Mouse (Mus musculus) kidney, embryonic 16.5 days (tissue): ENCODE results near the gene Tac2. TPM values are rescaled to one million over a fixed set of nuclear protein-coding genes. Genes with fewer than 3 reads are reported as not detected.
"Not testable (repeated sequence)": the region's sequence is repeated elsewhere in the genome, so short reads cannot be mapped to it uniquely, and the experiment has no call there.

Experiments used
- ATAC-seq: fragments of 200-750 bp; cut with Nextera tagmentation; 2 replicates; pipeline ENCODE4 v1.8.0; 2017; ENCODE audit warnings: moderate TSS enrichment; ENCODE audit not compliant: low FRiP score, low TSS enrichment
- H3K27ac ChIP-seq: fragments of 300-500 bp; sonication (generic); 2 replicates; pipeline ENCODE4 v1.5.1; 2014; ENCODE audit warnings: low read length
- H3K27me3 ChIP-seq: fragments of 300-500 bp; sonication (generic); 2 replicates; pipeline ENCODE4 v1.6.1; 2014; ENCODE audit warnings: low read length, control low read depth, mixed read lengths; ENCODE audit not compliant: insufficient read depth
- H3K36me3 ChIP-seq: fragments of 300-500 bp; sonication (generic); 2 replicates; pipeline ENCODE4 v1.6.1; 2014; ENCODE audit warnings: low read length, control low read depth, mixed read lengths; ENCODE audit not compliant: insufficient read depth
- H3K4me1 ChIP-seq: fragments of 300-500 bp; sonication (generic); 2 replicates; pipeline ENCODE4 v1.6.1; 2014; ENCODE audit warnings: low read length, control low read depth, mixed read lengths; ENCODE audit not compliant: insufficient read depth
- H3K4me2 ChIP-seq: fragments of 300-500 bp; sonication (generic); replicated peaks from 2 replicates; pipeline ENCODE4 v1.6.1; 2014; ENCODE audit warnings: low read depth, low read length
- H3K4me3 ChIP-seq: fragments of 300-500 bp; sonication (generic); 2 replicates; pipeline ENCODE4 v1.5.1; 2014; ENCODE audit warnings: mild to moderate bottlenecking, low read length
- H3K9ac ChIP-seq: fragments of 300-500 bp; sonication (generic); replicated peaks from 2 replicates; pipeline ENCODE4 v1.6.1; 2014; ENCODE audit warnings: low read length
- H3K9me3 ChIP-seq: fragments of 300-500 bp; sonication (generic); 2 replicates; pipeline ENCODE4 v1.6.1; 2016; ENCODE audit warnings: low read length, control low read depth
- WGBS: fragments of 180-500 bp; shearing (Covaris S2); extraction: QIAGEN DNeasy Blood & Tissue Kit; methylation state at CpG from one replicate; pipeline ENCODE4 v1.1.7; 2014; 5-methylcytosine and 5-hydroxymethylcytosine counted together
- polyA plus RNA-seq: library from polyadenylated mRNA; unstranded; fragments of >200 nt; fragmentation: Nextera tagmentation; extraction: Ambion mirVana; gene quantifications from 2 replicates; pipeline ENCODE4 v1.2.1, GENCODE M21; 2015

Tac2 gene
- polyA plus RNA-seq, 1 experiment from 2014 or later = 2.0 TPM

DNA sequence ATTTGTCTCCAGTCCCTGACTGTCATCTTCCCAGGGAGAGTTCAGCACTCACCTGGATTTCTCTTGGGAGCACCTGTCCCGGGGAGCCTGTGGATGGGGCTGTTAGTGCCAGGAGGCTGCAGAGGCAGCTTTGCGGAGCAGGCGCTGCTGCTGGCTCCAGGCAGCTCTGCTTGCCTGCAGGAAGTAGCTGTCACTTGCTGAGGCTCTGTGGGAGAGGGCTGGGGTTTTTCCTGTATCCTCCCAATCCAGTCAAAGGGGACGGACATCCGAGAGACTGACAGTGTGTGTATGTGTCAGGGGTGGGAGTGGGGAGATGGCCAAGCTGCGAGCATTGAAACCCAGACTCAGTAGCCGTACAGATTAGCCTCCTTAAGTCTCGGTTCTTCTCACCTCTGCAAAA, 27.3 kb downstream of the Tac2 start, which contains the start of gene Gpr182:
Gene Gpr182, minus strand, starts transcription at position 185 of the 400 bp plus-strand sequence.
- 35% methylated on average over 8 of the region's 8 CpGs for WGBS
- peaks cover 7% of the 10 kb centered on the region; the same call in 1 of the 2 replicates for H3K36me3 ChIP-seq
- ATAC-seq = peak; percentile 20; the same call in 1 of the 2 replicates
- H3K4me2 ChIP-seq = peak within 1 kb of the TSS; percentile 40
- peaks cover 49% of the 10 kb centered on the region for H3K4me1 ChIP-seq
- H3K4me3 ChIP-seq = peak within 1 kb of the TSS; percentile 35
- no peaks in the 10 kb centered on the region for H3K27me3 ChIP-seq
- peak within 1 kb of the TSS; percentile 37 for H3K9ac ChIP-seq
- H3K27ac ChIP-seq = peak within 1 kb of the TSS; percentile 32; the same call in 1 of the 2 replicates
- no peaks in the 10 kb centered on the region for H3K9me3 ChIP-seq

DNA sequence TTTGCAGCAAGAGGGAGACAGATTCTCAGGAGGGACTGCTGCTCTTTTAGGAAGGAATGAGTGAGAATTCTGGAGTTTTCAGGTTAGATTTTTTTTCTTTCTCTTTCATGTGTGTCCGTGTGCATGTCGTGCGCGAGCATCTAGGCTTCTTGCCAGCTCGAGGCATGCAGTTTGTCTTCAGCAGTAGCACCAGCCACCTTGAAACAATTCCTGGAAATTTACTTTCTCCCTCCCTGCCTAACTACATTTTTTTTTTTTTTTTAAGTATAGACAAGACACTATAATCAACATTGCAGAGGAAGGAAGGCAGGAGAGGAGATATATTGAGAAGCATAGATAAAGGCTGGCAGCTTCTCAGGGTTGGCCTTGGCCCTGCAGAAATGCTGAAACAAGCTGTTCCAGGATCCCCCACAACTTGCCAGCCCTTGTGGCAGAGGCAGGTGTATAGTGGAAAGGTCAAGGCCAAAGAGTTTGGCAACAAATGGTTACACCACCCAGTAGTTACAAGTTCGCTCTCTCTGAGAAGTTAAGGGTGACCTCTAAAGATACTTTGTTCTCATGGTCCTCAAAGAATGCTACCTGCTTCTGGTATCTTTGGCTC, 30.4 kb downstream of the Tac2 start:
- no peaks in the 10 kb centered on the region for H3K27me3 ChIP-seq
- H3K27ac ChIP-seq = peak overlapping the region; percentile 5
- peaks cover 30% of the 10 kb centered on the region for H3K4me1 ChIP-seq
- WGBS = 49% methylated on average over 6 of the region's 6 CpGs
- H3K9me3 ChIP-seq = no peaks in the 10 kb centered on the region
- no peaks in the 10 kb centered on the region for H3K36me3 ChIP-seq
- H3K4me2 ChIP-seq = 0 out of 2 replicates have a peak overlapping the region, but pooled peaks have one; percentile 18
- no peak overlapping the region for H3K9ac ChIP-seq
- no peak overlapping the region for H3K4me3 ChIP-seq
- ATAC-seq = no peak

DNA sequence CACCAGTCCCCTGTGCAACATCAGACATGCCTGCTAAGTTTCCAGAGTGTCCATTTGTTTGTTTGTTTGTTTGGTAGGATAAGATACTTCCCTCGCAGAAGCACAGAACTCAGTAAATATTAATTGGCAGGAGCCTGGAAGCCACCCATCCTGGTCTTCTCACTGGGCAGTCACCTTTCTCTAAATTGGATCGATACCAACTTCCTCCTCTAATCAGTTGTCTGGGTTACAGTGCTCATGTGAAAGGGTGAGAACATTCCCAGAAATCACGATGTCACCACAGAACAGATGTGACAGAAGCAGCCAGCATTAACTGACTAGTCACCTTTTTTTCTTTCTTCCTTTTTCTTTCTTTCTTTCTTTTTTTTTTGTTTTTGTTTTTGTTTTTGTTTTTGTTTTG, 31.0 kb downstream of the Tac2 start:
- H3K27me3 ChIP-seq = no peaks in the 10 kb centered on the region
- no peaks in the 10 kb centered on the region for H3K36me3 ChIP-seq
- no peak overlapping the region for H3K9ac ChIP-seq
- no peak for ATAC-seq
- peaks cover 24% of the 10 kb centered on the region for H3K4me1 ChIP-seq
- H3K9me3 ChIP-seq = no peaks in the 10 kb centered on the region
- H3K4me2 ChIP-seq = no peak overlapping the region
- H3K27ac ChIP-seq = peak overlapping the region; percentile 5; the same call in 1 of the 2 replicates
- H3K4me3 ChIP-seq = no peak overlapping the region
- 68% methylated on average over 3 of the region's 3 CpGs for WGBS

DNA sequence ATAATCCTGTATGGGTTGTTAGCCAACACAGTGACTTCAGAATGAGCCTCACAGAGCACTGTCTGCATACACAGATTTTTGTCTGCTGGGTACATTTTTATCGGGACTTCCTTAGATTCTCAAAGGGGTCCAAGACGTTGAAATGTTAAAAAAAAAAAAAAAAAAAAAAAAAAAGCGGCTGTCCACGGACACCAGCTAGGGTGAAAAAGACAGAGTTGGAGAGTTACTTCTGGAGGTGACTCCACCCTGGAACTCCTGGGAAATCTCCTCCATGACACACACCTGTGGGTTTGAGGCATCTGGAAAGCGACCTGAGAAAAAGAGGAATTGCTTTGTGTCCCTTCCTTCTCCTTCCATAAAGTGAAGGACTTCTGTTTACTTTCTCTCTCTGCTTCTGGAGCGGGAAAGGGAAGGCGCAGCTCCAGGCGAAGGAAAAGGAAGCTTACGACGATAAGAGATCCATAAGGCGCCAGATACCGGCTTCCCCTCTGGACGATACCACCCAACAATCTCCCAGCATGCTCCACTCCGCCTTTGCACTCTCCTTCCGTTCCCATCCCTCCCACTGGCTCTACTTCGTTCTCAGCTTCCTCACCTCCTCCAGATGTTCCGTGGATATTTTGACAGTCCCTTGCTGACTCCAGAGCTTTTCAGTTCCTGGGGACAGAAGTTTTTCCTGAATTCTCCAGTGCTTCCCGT, 31.6 kb downstream of the Tac2 start:
- WGBS = 42% methylated on average over 18 of the region's 18 CpGs
- Histone ChIP-seq H3K4me1 (peaks cover 23% of the 10 kb centered on the region), H3K9ac (0 out of 2 replicates have a peak overlapping the region, but pooled peaks have one; percentile 26), H3K27me3 (no peaks in the 10 kb centered on the region), H3K27ac (no peak overlapping the region), H3K4me3 (peak overlapping the region; percentile 19), H3K9me3 (no peaks in the 10 kb centered on the region), H3K36me3 (no peaks in the 10 kb centered on the region), H3K4me2 (peak overlapping the region; percentile 47)
- no peak for ATAC-seq

DNA sequence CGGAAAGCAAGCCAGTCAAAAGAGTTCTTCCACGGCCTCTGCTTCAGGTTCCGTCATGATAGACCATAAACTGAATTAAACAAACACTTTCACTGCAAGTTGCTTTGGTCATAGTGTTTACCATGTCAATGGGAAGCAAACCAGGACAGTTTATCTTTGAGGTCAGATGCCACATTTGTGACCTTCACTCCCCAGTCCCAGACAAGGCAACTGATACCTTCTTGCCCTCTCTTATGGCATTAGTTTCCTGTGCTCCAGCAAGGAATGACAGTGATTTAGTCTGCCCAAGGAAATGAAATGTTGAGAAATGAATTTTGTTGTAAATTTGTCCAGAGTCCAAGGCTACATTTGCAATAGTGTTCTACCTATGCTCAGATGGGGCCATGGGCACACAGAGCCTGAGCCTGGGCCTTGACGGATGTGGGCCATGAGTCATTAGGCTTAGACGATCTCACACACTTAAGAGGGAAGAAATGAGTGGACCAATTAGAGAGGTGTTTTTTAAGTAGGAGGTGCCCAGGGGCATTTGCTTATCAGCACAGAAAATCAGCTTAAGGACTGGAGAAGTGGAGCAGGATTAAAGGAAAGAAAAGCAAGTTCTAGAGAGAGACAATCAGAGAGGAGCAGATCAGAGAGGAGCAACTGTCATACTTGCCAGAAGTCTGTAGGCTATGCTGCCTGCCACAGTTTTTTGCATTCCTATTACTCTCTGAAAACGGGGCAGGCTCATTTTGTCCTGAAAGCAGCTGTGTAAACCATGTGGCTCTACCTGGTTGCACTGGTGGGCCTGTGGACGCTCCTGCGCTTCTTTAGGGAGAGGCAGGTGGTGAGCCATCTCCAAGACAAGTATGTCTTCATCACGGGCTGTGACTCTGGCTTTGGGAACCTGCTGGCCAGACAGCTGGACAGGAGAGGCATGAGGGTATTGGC, 35.2 kb downstream of the Tac2 start, which contains the start of the genes Rdh1 and Rdh16f1:
Gene Rdh1, plus strand, starts transcription at position 541 of the 930 bp plus-strand sequence.
Gene Rdh16f1, plus strand, starts transcription at position 607 of the 930 bp plus-strand sequence.
- peaks cover 17% of the 10 kb centered on the region for H3K4me1 ChIP-seq
- ATAC-seq = no peak
- no peak within 1 kb of the TSS for H3K27ac ChIP-seq
- 56% methylated on average over 9 of the region's 9 CpGs for WGBS
- no peak within 1 kb of the TSS for H3K4me3 ChIP-seq
- H3K27me3 ChIP-seq = no peaks in the 10 kb centered on the region
- no peak within 1 kb of the TSS for H3K9ac ChIP-seq
- no peaks in the 10 kb centered on the region for H3K36me3 ChIP-seq
- H3K9me3 ChIP-seq = no peaks in the 10 kb centered on the region
- no peak within 1 kb of the TSS for H3K4me2 ChIP-seq

DNA sequence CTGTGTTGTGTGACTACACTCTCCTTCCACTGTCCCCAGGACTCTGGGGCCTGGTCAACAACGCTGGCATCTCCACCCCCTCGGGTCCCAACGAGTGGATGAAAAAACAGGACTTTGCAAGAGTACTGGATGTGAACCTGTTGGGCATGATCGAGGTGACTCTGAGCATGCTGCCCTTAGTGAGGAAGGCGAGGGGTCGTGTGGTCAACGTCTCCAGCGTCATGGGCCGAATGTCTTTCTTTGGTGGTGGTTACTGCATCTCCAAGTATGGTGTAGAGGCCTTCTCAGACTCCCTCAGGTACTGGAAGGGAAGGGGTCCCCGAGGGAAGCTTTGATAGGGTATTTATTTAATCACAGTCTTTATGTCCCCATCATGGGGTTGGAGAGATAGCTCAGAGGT, 38.6 kb downstream of the Tac2 start:
- H3K4me1 ChIP-seq, H3K4me3 ChIP-seq, H3K36me3 ChIP-seq, H3K9me3 ChIP-seq, H3K9ac ChIP-seq, ATAC-seq, H3K27me3 ChIP-seq, H3K4me2 ChIP-seq: not testable (repeated sequence)
- peak overlapping the region; percentile 10; the same call in 1 of the 2 replicates for H3K27ac ChIP-seq
- WGBS = 90% methylated on average over 10 of the region's 10 CpGs

DNA sequence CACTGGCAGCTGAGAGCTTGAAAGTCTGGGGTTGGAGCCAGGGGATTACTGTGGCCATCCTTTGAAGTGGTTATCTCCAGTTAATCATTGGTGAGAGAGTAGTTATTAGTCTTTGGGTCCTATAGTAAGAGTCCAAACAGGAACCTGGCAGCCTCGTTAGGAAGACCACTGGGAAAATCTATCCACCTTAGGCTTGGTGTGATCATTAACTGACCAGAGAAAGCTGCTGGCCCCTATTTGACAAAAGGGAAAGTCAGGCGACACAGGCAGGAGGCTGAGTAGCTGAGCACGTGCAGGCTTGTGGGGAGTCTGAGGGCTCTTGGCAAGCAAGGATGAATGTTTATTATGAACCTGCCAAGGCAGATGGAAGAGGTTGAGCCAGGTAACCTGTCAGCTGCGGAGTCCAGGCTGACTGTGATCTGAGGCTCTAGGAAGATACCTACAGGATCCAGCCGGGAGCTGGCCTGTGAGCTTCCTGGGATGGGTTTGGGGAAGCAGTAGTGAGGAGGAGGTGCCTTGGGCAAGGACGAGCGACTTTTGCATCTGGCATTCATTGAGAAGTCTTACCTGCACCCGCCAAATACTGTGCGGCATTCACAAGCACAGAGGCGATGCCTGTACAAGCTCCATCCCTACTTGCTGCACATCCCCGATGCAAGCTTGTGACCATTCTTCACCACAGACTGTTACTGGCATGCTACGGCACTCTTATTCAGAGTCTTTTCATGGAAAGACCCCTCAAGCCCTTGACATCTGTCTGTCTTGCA, 39.8 kb downstream of the Tac2 start:
- Histone ChIP-seq H3K27me3 (no peaks in the 10 kb centered on the region), H3K27ac (peak overlapping the region; percentile 84), H3K36me3 (no peaks in the 10 kb centered on the region), H3K9me3 (no peaks in the 10 kb centered on the region), H3K4me1 (peaks cover 5% of the 10 kb centered on the region), H3K4me3 (no peak overlapping the region), H3K9ac (peak overlapping the region; percentile 26; the same call in 1 of the 2 replicates), H3K4me2 (no peak overlapping the region)
- 55% methylated on average over 12 of the region's 12 CpGs for WGBS
- peak; percentile 88 for ATAC-seq

DNA sequence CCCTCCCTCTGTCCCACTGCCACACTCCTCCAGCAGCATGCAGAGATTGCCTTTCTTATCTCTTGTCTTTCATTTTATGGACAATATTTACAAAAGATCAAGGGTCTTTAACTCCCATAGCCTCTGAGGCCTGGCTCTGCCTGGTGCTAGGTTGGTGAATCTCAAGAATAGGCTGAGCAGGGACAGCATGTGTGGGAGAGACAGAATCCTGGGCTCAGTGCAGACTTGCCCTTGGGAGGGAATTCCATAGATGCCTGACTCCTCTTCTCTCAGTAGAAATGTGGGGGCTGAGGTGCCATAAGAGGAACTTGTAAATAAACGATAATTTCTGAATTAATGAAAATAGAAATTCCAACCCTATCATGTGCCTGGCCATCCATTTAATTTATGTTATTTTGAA, 42.3 kb downstream of the Tac2 start:
- H3K4me2 ChIP-seq = no peak overlapping the region
- no peaks in the 10 kb centered on the region for H3K36me3 ChIP-seq
- no peaks in the 10 kb centered on the region for H3K9me3 ChIP-seq
- H3K4me1 ChIP-seq = peaks cover 5% of the 10 kb centered on the region
- no peak overlapping the region for H3K9ac ChIP-seq
- peak; percentile 50; the same call in 1 of the 2 replicates for ATAC-seq
- WGBS = 68% methylated on average over 1 of the region's 1 CpGs
- peak overlapping the region; percentile 35; the same call in 1 of the 2 replicates for H3K27ac ChIP-seq
- H3K27me3 ChIP-seq = no peaks in the 10 kb centered on the region
- H3K4me3 ChIP-seq = no peak overlapping the region

DNA sequence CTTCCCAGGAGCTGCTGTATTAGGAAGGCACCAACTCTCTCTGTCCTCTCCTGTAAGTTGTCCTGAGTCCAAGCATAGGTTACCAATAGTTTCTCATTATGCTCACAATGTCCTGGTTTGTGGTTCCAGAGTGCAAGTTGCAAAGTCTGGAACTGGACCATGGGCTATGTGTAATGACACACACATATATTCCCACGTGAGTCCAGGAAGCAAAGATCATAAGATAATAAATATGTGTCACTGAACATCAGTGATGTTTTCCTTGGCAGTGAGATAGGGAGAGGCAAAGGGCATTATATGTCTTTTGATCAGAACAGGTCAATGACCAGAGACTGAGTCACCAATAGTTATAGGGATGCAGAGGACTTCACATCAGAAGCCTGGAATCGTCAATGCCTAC, 51.7 kb downstream of the Tac2 start, which contains the start of gene Rdh9:
Gene Rdh9, plus strand, starts transcription at position 376 of the 400 bp plus-strand sequence.
- ATAC-seq = no peak
- Histone ChIP-seq H3K4me2 (no peak within 1 kb of the TSS), H3K9me3 (no peaks in the 10 kb centered on the region), H3K4me3 (no peak within 1 kb of the TSS), H3K27ac (no peak within 1 kb of the TSS), H3K27me3 (no peaks in the 10 kb centered on the region), H3K36me3 (no peaks in the 10 kb centered on the region), H3K9ac (no peak within 1 kb of the TSS), H3K4me1 (no peaks in the 10 kb centered on the region)
- 73% methylated on average over 2 of the region's 2 CpGs for WGBS
